Mouse (Mus musculus): Measurements from ENCODE around the gene Atp13a2.

Atp13a2 gene

GRCm38 (mm10) chr4:140962207-140962909, 24.3 kb upstream of the Atp13a2 start:
- ATAC-seq (ENCODE audit: low TSS enrichment), result no peak

GRCm38 (mm10) chr4:140962950-140963349, 23.7 kb upstream of the Atp13a2 start:
- ATAC-seq (ENCODE audit: low TSS enrichment), result no peak

GRCm38 (mm10) chr4:140963941-140964597, 22.6 kb upstream of the Atp13a2 start:
- peak; percentile 10; the same call in 1 of the 2 replicates for ATAC-seq (ENCODE audit: low TSS enrichment)

DNA sequence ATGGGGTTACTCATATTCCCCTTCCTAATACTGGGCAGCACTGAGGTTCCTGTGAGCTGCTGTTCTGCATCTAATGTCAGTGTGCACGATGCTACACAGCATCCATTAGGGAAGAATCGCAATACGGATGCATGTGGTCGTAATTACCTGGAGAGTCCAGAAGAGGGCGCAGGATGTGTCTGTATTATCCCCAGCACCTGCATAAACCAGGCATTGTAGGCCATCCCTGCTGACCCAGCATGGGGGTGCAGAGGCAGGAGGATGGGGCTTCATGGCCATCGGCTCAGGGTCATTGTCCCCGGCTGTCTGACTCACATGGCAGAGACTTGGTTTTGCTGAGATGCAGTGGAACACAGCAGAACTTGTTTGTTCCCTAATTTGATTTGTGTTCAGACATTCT, 22.1 kb upstream of the Atp13a2 start:
- peak; percentile 31; the same call in 1 of the 2 replicates for ATAC-seq (ENCODE audit: low TSS enrichment)

DNA sequence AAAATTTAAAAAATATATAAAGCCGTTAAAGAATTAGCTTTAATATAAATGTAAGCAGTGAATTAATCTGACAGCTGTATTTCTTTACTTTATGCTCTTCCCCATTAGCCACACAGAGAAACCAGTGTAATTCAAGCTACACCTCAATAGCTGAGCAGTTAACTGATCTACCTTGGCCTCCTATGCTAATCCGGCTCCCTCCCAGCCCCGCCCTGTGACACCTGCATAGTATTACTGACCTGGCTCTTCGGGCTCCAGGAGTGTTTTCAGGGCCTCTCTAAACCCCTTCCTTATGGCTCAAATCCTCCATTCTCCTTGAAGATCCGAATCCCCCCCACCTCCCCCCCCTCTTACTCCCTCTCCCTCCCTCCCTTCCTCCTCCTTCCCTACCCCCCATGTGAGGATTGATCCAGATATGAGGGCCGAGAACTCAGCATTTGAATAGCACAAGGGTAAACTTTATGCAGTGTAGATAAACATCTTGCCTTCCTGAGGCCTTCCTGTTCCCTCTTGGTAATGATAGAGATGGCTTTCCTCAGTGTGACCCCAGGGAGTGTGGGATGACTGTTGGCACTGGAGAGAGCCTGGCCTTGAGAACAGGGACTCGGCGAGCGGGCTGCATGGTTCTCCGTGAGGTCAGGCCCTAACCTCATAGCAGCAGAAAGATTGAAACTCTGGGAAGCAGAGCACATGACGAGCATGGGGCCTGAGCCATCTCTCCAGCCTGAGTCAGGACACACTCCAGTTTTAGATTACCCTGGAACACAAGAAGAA, 19.1 kb upstream of the Atp13a2 start:
- no peak for ATAC-seq (ENCODE audit: low TSS enrichment)

DNA sequence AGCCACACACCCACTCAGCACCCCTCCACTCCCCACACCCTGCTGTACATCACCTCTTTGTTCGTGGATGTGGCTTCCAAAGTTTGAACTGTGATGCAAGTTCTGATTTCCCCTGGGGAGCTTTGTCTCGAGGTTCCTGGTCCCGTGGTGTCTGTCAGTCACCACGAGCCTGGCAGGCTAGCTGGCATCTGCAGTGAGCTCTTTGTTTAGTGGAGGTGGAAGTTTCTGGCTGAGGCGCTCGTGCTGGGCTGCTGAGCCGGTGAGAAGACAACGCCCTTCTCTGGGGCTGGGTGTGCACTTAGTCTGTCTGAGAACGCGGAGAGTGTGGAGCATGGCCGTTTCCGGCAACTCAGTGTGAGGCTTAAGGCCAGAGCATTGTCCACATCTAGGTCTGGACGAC, 15.0 kb upstream of the Atp13a2 start:
- ATAC-seq (ENCODE audit: low TSS enrichment), result no peak

DNA sequence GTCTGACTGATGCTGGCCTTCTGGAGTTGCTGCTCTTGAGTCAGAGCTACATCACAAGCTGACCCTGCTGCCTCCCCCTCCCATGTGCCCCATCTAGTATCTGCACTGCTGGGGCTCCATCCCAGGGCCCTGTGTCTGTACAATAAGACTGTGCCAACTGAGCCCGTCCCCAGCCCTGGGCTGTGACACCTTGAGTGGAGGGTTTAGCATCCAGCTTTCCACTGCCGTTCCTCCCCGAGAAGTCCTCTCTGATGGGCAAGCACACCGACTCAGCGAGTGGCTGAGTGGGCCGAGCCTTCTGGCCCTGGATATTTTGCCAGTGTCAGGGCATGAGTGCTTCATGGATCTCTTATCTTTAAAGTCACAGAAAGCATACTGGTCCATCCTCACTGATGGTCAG, 12.3 kb upstream of the Atp13a2 start:
- no peak for ATAC-seq (ENCODE audit: low TSS enrichment)

DNA sequence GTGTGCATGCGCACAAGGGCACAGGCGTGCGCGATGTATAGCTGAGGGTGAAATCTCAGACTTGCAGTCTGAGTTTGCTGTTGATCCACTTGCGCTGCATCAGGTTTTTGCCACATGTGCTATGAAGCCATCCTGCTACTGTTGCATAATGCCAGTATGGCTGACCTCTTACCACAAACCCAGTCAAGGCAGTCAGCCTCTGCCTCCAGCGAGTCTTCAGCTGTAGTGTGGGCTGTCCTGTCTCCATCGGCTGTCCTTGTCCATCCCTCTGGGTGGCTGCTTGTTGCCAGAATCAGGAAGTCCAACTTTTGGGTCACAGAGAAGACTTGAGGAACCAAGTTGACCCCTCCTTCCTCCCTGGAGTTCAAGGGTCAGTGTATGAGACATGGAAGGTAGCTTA, 11.3 kb upstream of the Atp13a2 start:
- no peak for ATAC-seq (ENCODE audit: low TSS enrichment)

GRCm38 (mm10) chr4:140977278-140977677, 9.4 kb upstream of the Atp13a2 start:
- ATAC-seq (ENCODE audit: low TSS enrichment), result no peak

GRCm38 (mm10) chr4:140977886-140978692, 8.6 kb upstream of the Atp13a2 start:
- no peak for ATAC-seq (ENCODE audit: low TSS enrichment)

DNA sequence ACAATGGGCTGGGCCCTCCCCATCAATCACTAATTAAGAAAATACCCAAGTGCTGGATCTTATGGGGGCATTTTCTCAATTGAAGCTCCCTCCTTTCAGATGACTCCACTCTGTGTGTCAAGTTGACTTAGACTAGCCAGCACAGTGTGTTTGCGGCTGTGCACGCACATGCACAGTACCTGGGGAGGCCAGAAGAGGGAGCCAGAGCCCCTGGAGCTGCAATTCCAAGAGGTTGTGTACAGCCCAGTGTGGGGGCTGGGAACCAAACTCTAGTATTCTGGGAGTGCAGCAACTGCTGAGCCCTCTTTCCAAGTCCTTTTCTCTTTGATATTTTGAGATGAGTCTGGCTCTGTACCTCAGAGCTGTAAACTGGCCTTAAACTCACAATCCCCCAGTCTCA, 5.1 kb upstream of the Atp13a2 start:
- no peak for ATAC-seq (ENCODE audit: low TSS enrichment)

- ATAC-seq (ENCODE audit: low TSS enrichment), result no peak
Measured at GRCm38 (mm10) chr4:140982808-140983207, 3.9 kb upstream of the Atp13a2 start.

- peak; percentile 27; the same call in 1 of the 2 replicates for ATAC-seq (ENCODE audit: low TSS enrichment)
Measured at GRCm38 (mm10) chr4:140983442-140983841, 3.2 kb upstream of the Atp13a2 start.

- no peak for ATAC-seq (ENCODE audit: low TSS enrichment)
Measured at GRCm38 (mm10) chr4:140984544-140984943, 2.1 kb upstream of the Atp13a2 start.

DNA sequence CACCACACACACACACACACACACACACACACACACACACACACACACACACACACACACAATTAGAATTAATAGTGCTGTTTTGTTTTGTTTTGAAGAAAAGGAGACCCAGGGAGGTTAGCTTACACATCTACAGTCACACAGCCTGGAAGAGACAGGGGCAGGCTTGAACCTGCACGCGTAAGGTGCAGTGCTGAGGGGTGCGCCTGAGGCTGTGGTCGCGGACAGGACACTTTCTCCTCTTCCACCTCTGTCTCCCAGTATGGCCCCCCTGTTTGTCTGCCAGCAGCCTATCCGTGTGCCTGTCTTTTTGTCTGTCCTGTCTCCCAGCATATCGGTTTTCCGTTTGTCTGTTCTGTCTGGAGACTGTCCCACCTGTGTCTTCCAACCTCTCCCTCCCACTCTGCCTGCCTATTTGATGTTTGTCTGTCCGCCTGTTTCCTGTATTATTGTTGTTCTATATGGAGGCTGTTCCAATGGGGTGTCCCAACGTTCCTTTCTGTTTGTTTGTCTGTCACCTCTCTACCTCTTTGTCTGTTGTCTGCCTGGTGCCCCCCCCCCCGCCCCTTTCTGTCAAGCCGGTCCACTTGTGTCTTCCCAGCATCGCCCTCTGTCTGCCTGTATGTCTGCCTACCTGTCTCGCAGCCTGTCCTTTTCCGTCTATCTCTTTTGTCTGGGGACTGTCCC, 506 bp upstream of the Atp13a2 start:
- ATAC-seq (ENCODE audit: low TSS enrichment), result no peak

DNA sequence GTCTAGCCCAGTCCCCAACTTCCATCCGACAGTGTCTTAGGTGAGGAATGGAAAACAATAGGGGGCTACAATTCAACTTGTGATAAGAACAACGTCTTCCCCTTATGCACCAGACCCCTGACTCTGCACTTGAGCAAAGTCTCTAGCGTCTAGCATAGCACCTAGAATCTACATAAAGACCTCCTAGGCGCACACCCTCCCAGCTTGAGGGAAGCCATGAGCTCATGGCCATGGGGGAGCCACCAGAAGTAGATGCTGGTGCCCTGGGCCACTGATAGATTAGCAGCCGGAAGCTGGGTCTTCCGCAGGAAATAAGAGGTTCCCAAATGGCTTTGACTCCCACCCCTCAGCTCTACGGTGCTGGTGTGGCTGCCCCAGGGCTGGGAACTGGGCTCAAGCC, 803 bp downstream of the Atp13a2 start:
- ATAC-seq (ENCODE audit: low TSS enrichment), result no peak

DNA sequence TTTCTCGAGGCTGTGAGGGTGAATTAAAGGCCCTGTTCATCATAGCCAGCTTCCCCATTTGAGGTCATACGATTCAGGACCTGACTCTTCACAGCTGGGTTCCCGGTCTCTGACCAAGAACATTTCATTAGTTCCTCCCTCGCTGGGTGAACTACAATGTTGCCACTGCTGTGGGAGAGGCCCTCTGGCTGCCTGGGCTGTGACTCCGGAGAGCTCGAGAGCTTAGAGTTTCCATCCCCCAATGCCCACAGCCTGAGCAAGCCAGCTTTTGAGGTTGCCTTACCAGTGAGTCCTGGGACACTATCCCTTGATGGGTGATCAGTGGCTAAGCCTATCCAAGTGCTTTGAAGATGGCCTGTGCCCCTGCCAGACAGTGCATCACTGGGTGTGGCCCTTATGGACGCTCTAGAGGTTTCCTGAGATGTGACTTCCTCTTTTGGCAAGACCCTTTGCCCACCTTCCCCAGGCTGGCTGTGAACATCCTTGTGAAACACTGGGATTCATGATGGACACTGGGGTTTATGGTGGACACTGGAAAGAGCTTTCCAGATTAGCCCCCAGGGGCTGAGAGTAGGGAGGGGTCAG, 2.1 kb downstream of the Atp13a2 start:
- ATAC-seq (ENCODE audit: low TSS enrichment), result no peak

DNA sequence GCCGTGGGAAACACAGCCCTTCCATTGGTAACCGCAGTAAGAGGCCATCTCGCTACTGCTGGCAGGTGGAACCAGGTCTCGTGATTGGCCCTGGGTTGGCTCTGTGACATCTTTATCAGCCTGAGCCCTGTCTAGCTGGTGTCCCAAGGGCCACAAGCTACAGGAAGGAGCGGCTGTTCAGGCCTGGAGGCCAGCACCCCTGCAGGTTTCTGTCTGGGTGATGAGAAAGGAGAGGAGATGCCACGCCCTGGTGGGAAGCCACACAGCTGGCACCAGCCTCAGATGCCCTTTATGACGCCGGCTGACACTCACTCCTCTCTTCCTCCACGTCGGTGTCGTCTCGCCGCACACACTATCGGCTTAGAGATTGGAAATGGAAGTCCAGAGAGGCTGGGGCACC, 2.8 kb downstream of the Atp13a2 start:
- no peak for ATAC-seq (ENCODE audit: low TSS enrichment)

GRCm38 (mm10) chr4:140992215-140992614, 5.5 kb downstream of the Atp13a2 start:
- ATAC-seq (ENCODE audit: low TSS enrichment), result no peak

DNA sequence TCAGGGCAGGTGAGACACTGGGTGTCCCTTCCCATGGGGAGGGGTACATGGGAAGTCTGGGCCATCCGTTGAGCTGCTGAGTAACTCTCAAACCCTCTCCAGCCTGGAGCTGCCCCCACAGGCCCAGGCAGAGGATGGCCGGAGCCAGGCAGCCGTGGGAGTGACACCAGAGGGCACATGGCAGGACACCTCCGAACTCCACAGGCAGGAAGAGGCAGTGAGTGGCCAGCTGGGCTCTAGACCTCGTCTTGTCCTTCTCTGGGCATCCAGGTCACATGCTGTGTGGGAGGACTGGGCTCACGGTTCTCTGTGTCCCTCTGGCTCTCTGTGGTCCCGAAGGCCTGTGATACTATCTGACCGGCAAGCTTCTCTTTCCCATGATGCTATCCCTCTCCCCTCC, 7.2 kb downstream of the Atp13a2 start:
- ATAC-seq (ENCODE audit: low TSS enrichment), result no peak

- ATAC-seq (ENCODE audit: low TSS enrichment), result no peak
Measured at GRCm38 (mm10) chr4:140995811-140996210, 9.1 kb downstream of the Atp13a2 start.
